Mouse (Mus musculus) midbrain, postnatal 0 days (tissue): ENCODE data around the gene Pdzd11. TPM values are rescaled to one million over a fixed set of nuclear protein-coding genes. Genes with fewer than 3 reads are reported as not detected.
A peak's percentile ranks its signal among the peaks of the same experiment; 100 is the strongest.

Experiments
- ATAC-seq: fragments of 200-750 bp; cut with Nextera tagmentation; 2 replicates; pipeline ENCODE4 v1.8.0; 2017; ENCODE audit warnings: moderate number of reproducible peaks, mild to moderate bottlenecking, moderate TSS enrichment, moderate library complexity; ENCODE audit not compliant: low FRiP score
- DNase-seq: peaks from one replicate; pipeline ENCODE4 v3.0.0-alpha.2; 2015; ENCODE audit warnings: low spot score
- H3K27ac ChIP-seq: fragments of 300-500 bp; sonication (generic); 2 replicates; pipeline ENCODE4 v1.5.1; 2014; ENCODE audit warnings: low read depth, mild to moderate bottlenecking, low read length, mixed read lengths
- H3K27me3 ChIP-seq: fragments of 300-500 bp; sonication (generic); 2 replicates; pipeline ENCODE4 v1.6.1; 2014; ENCODE audit warnings: low read length, control low read depth, mixed read lengths; ENCODE audit not compliant: insufficient read depth
- H3K36me3 ChIP-seq: fragments of 300-500 bp; sonication (generic); 2 replicates; pipeline ENCODE4 v1.6.1; 2014; ENCODE audit warnings: low read length, control low read depth, mixed read lengths; ENCODE audit not compliant: insufficient read depth
- H3K4me1 ChIP-seq: fragments of 300-500 bp; sonication (generic); 2 replicates; pipeline ENCODE4 v1.6.1; 2014; ENCODE audit warnings: mild to moderate bottlenecking, control low read depth, antibody characterized with exemption, low read length, mixed read lengths; ENCODE audit not compliant: insufficient read depth
- H3K4me2 ChIP-seq: fragments of 300-500 bp; sonication (generic); 2 replicates; pipeline ENCODE4 v1.6.1; 2014; ENCODE audit warnings: low read depth, mild to moderate bottlenecking, low read length, mixed read lengths; ENCODE audit not compliant: poor library complexity, severe bottlenecking
- H3K4me3 ChIP-seq: fragments of 300-500 bp; sonication (generic); 2 replicates; pipeline ENCODE4 v1.5.1; 2014; ENCODE audit warnings: low read depth, mild to moderate bottlenecking, low read length, moderate library complexity
- H3K9ac ChIP-seq: fragments of 300-500 bp; sonication (generic); replicated peaks from 2 replicates; pipeline ENCODE4 v1.6.1; 2014; ENCODE audit warnings: mild to moderate bottlenecking, low read length, moderate library complexity, mixed read lengths; ENCODE audit not compliant: poor library complexity, severe bottlenecking
- H3K9me3 ChIP-seq: fragments of 300-500 bp; sonication (generic); 2 replicates; pipeline ENCODE4 v1.6.1; 2016; ENCODE audit warnings: low read length, control low read depth
- CTCF ChIP-seq: IDR thresholded peaks from 2 replicates; pipeline ENCODE4 v1.5.1; 2016; ENCODE audit warnings: antibody characterized with exemption, mild to moderate bottlenecking
- WGBS: fragments of 180-500 bp; shearing (Covaris S2); extraction: QIAGEN DNeasy Blood & Tissue Kit; methylation state at CpG from one replicate; pipeline ENCODE4 v1.1.7; 2014; 5-methylcytosine and 5-hydroxymethylcytosine counted together
- polyA plus RNA-seq: library from polyadenylated mRNA; unstranded; fragments of >200 nt; fragmentation: Nextera tagmentation; extraction: Ambion mirVana; gene quantifications from 2 replicates; pipeline ENCODE4 v1.2.1, GENCODE M21; 2015
- total RNA-seq: library from RNA; depleted of rRNA; stranded (reverse); fragments of >200 nt; gene quantifications from 2 replicates; pipeline ENCODE4 v1.2.3, GENCODE M21; 2014; rRNA removed

Pdzd11 gene
- total and polyA plus RNA-seq, 2 experiments from 2014 or later, result 27.7 to 68.9 TPM

DNA sequence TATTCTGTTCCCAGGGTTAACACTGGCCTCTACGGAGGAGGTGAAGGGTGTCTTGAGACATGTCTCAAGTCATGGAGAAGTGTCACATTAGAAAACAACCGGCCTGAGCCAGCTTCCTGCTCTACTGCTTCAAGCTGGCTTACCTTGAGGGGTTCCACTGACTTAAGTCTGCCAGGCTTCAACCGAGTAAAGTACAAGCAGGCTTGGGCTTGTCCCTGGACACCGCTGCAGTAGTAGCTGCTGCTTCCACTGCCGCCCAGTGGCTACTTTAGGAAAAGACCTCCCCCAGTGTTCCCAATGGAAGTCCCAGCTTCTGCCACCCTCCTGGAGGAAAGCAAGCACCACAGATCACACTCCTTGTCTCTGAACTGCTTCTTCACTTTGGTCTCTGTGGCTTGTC is 28.9 kb downstream of the Pdzd11 start:
- no peaks in the 10 kb centered on the region for H3K9me3 ChIP-seq
- H3K27me3 ChIP-seq, result peaks cover 6% of the 10 kb centered on the region
- DNase-seq, result peak; percentile 40
- H3K4me3 ChIP-seq, result no peak overlapping the region
- no peak overlapping the region for H3K27ac ChIP-seq
- H3K4me2 ChIP-seq, result no peak overlapping the region
- H3K36me3 ChIP-seq, result no peaks in the 10 kb centered on the region
- peak; percentile 58 for TF ChIP-seq CTCF
- H3K4me1 ChIP-seq, result no peaks in the 10 kb centered on the region
- no peak for ATAC-seq
- H3K9ac ChIP-seq, result no peak overlapping the region
- 24% methylated on average over 5 of the region's 5 CpGs for WGBS

- H3K27me3 ChIP-seq, result peaks cover 4% of the 10 kb centered on the region
- no peak within 1 kb of the TSS for H3K4me3 ChIP-seq
- H3K27ac ChIP-seq, result no peak within 1 kb of the TSS
- no peak for TF ChIP-seq CTCF
- no peaks in the 10 kb centered on the region for H3K36me3 ChIP-seq
- H3K4me1 ChIP-seq, result no peaks in the 10 kb centered on the region
- no peaks in the 10 kb centered on the region for H3K9me3 ChIP-seq
- H3K4me2 ChIP-seq, result no peak within 1 kb of the TSS
- ATAC-seq (no peak), DNase-seq (no peak)
- 53% methylated on average over 4 of the region's 4 CpGs for WGBS
- H3K9ac ChIP-seq, result no peak within 1 kb of the TSS
These were observed 31.6 kb downstream of the Pdzd11 start, which contains the start of gene P2ry4 for GRCm38 (mm10) chrX:100594791-100595190. Gene P2ry4 (minus strand): TSS chrX:100594869.

Other genes starting within 250 kb of the Pdzd11 start
- not detected in 2 replicates for gene Otud6a, start 197.6 kb downstream of the Pdzd11 start, total RNA-seq
- gene Otud6a, start 197.6 kb downstream of the Pdzd11 start, polyA plus RNA-seq, result not detected in 2 replicates
- gene Awat2, start 183.9 kb downstream of the Pdzd11 start, total RNA-seq, result not detected in 2 replicates
- 0.10 TPM in 1 of 2 replicates, not detected in the other for gene Awat2, start 183.9 kb downstream of the Pdzd11 start, polyA plus RNA-seq
- 35.3 and 39.6 TPM in 2 replicates for gene Igbp1, start 132.3 kb downstream of the Pdzd11 start, total RNA-seq
- 26.0 TPM in 2 replicates for gene Igbp1, start 132.3 kb downstream of the Pdzd11 start, polyA plus RNA-seq
- not detected in 2 replicates for gene Dgat2l6, start 101.7 kb downstream of the Pdzd11 start, total RNA-seq
- not detected in 2 replicates for gene Dgat2l6, start 101.7 kb downstream of the Pdzd11 start, polyA plus RNA-seq
- gene Awat1, start 54.3 kb downstream of the Pdzd11 start, total RNA-seq, result not detected in 2 replicates
- not detected in 2 replicates for gene Awat1, start 54.3 kb downstream of the Pdzd11 start, polyA plus RNA-seq
- gene P2ry4, start 31.7 kb downstream of the Pdzd11 start, total RNA-seq, result 0.11 TPM in 1 of 2 replicates, not detected in the other
- gene P2ry4, start 31.7 kb downstream of the Pdzd11 start, polyA plus RNA-seq, result not detected in 2 replicates
- gene Arr3, start 21.1 kb downstream of the Pdzd11 start, total RNA-seq, result not detected in 2 replicates
- gene Arr3, start 21.1 kb downstream of the Pdzd11 start, polyA plus RNA-seq, result 0.15 and 0.20 TPM in 2 replicates
- 2.1 and 3.9 TPM in 2 replicates for gene Kif4, start 831 bp downstream of the Pdzd11 start, total RNA-seq
- gene Kif4, start 831 bp downstream of the Pdzd11 start, polyA plus RNA-seq, result 1.3 and 1.6 TPM in 2 replicates
- gene Gdpd2, start 103.3 kb upstream of the Pdzd11 start, total RNA-seq, result 37.4 and 42.5 TPM in 2 replicates
- 43.8 and 47.7 TPM in 2 replicates for gene Gdpd2, start 103.3 kb upstream of the Pdzd11 start, polyA plus RNA-seq
- 37.1 and 44.9 TPM in 2 replicates for gene Dlg3, start 141.2 kb upstream of the Pdzd11 start, total RNA-seq
- gene Dlg3, start 141.2 kb upstream of the Pdzd11 start, polyA plus RNA-seq, result 2.9 and 3.5 TPM in 2 replicates